Mouse (Mus musculus) naive thymus-derived CD4-positive, alpha-beta T cell, adult 2 months (primary cell): ENCODE measurements around the gene Fam83f.

Source experiments
- DNase-seq: peaks from one replicate; pipeline ENCODE4 v3.0.0-alpha.2; 2011; ENCODE audit warnings: low read depth

The Fam83f gene

GRCm38 (mm10) chr15:80664444-80664843 is 7.2 kb upstream of the Fam83f start:
- DNase-seq = no peak

GRCm38 (mm10) chr15:80672810-80673209 is 1.2 kb downstream of the Fam83f start:
- no peak for DNase-seq

GRCm38 (mm10) chr15:80673337-80674095 is 1.9 kb downstream of the Fam83f start:
- DNase-seq = no peak

- no peak for DNase-seq
Measured at GRCm38 (mm10) chr15:80674700-80675099, 3.1 kb downstream of the Fam83f start.

DNA sequence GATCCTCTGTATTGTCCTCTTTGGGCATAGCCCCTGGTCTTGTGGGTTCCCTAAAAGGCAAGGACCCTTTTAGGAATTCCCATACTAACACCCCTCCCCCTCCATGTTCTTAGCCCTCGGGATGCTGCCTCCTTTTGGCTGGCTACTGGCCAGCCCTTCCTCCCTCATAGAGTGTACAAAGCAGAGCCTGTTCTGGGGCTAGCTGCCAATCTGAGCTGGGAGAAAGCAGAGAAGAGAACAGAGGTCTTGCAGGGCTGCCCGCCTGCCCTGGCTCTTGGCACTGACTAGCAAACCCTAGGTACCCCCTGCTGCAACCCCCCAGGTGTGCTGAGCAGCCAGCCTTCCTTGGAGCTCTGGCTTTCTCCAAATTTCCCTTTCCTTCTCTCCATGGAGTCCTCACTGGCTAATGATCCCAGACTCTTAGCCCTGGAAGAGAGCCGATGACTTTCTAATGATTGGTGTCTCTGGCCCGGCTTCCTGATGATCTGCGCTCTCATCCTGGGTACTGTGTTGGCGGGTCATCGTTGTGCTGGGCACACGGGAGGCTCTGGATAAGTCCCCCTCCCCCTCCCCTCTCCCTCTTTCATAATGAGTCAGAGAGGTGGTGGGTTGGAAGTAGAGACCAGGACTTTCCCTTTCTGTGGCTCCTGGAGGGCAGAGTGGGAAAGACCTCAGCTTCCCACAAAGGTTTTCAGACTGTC is 8.0 kb downstream of the Fam83f start:
- DNase-seq = no peak

- DNase-seq = no peak
Measured at GRCm38 (mm10) chr15:80680347-80681030, 8.8 kb downstream of the Fam83f start.

GRCm38 (mm10) chr15:80681466-80681881 is 9.8 kb downstream of the Fam83f start:
- DNase-seq = peak; percentile 80

DNA sequence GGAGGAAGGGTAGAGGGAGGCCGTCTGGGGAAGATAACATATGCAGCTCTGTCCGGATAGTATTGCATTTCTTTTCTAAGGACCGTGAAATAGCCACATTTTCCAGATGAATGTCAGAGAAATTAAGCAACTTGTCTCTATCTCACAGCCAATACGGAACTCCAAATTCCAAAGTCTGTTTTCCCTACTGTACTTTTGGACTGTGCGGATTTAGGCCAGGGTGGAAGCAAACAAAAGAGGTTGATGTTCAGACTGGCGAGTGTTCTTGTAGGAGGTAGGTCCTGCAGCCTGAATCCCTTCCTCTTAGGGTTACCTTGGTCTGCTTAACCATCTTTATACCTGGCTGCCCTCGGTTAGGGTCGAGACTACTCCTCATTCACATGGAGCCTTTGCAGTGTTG is 10.7 kb downstream of the Fam83f start:
- DNase-seq = no peak

DNA sequence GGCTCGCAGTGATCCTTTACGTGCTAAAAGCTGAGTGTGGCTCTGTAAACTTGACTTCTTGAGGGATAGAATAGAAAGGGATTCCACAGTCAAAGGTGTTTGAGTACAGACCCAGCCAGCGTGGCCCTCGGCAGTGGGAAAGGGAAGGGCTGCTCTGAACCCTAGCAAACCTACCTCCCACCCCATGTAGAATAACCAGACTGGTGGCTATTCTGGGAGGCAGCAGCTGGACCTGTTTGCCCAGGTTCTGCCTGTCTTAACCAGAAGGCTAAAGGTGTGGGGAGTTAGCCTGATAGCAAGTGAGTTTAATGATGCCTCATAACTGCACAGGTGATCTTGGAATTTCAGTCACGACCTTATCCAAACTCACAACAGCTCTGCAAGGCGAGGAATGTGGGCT is 11.5 kb downstream of the Fam83f start:
- DNase-seq = no peak

- no peak for DNase-seq
Measured at GRCm38 (mm10) chr15:80683990-80684389, 12.3 kb downstream of the Fam83f start.

DNA sequence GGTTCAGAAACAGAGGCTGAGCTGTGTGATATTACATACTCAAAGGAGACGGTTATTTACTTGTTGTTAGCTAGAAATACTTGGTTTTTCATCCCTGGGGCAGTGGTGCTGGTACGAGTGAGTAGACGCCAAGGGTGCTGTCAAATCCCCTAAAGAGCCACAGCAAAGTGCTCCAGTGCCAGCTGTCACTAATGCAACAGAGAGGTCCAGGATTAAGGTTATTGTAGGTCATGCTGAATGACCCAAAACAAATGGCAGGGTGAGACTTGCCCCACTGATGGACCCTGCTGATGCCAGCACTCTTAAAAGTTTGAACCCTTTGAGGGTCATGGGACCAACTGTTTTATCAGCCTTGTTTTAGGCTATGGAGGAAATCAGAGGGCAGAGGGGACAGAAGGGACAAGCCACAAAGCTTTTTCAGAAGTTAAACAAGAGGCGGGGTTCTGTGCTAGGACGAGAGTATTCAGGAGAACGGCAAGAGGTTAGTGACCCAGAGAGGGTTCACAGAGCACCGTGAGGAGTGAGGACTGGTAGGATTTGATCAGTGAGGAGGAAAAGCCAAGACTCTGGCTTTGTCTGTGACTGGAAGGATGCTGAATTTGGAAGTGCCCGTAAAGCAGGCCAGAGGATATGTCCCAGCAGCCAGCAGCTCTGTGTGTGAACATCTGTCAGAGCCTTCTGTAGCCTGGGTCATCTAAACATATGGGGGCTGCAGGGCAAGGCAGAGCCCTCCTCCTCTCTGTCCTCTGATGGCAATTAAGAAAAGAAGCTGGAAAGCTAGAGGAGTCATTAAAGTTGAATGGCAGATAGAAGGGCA is 13.3 kb downstream of the Fam83f start:
- DNase-seq = no peak

GRCm38 (mm10) chr15:80685603-80685895 is 13.9 kb downstream of the Fam83f start:
- no peak for DNase-seq

DNA sequence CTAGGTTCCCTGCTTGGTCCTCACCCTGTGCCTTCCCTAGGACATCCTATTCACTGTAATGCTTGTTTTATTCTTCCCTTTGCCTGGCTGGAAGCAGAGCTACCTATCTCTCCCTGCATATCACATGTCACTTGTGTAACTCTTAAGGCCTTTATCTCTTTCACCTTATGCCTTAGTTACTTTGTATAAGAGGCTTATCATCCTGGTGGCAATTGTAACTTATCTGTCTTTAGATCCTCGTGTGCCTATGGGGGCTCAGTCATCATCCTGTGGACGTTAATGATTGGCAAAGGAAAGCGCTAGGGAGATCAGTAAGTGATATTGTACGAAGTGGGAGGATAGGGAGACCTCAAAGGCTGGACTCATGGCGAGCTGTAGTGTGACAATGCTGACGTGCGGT is 16.9 kb downstream of the Fam83f start:
- no peak for DNase-seq

GRCm38 (mm10) chr15:80693492-80693891 is 21.8 kb downstream of the Fam83f start:
- DNase-seq = no peak

GRCm38 (mm10) chr15:80694125-80694910 is 22.7 kb downstream of the Fam83f start:
- DNase-seq = peak; percentile 90

GRCm38 (mm10) chr15:80697564-80697963 is 25.9 kb downstream of the Fam83f start:
- peak; percentile 88 for DNase-seq

- no peak for DNase-seq
Measured at GRCm38 (mm10) chr15:80701481-80702257, 30.0 kb downstream of the Fam83f start.

GRCm38 (mm10) chr15:80702910-80703309 is 31.3 kb downstream of the Fam83f start:
- DNase-seq = no peak

GRCm38 (mm10) chr15:80703495-80703894 is 31.8 kb downstream of the Fam83f start:
- DNase-seq = peak; percentile 21

GRCm38 (mm10) chr15:80704267-80704666 is 32.6 kb downstream of the Fam83f start:
- peak; percentile 91 for DNase-seq
